Mouse (Mus musculus) urinary bladder, postnatal 14 days (tissue): ENCODE measurements around the gene Sbsn.

Experiments
- DNase-seq: peaks from one replicate; pipeline ENCODE4 v3.0.0; 2021; ENCODE audit warnings: low spot score

The Sbsn gene

GRCm38 (mm10) chr7:30757001-30757400 is 5.7 kb downstream of the Sbsn start:
- DNase-seq: no peak

- DNase-seq: peak; percentile 41
These were observed 7.6 kb downstream of the Sbsn start for GRCm38 (mm10) chr7:30758853-30759252.

- DNase-seq: no peak
These were observed 10.6 kb downstream of the Sbsn start for GRCm38 (mm10) chr7:30761769-30762352.

- no peak for DNase-seq
These were observed 12.2 kb downstream of the Sbsn start, which contains the start of gene Dmkn for GRCm38 (mm10) chr7:30763456-30763855. Gene Dmkn (plus strand): TSS chr7:30763756.

- no peak for DNase-seq
These were observed 13.9 kb downstream of the Sbsn start for GRCm38 (mm10) chr7:30765173-30765572.

- DNase-seq: no peak
These were observed 15.1 kb downstream of the Sbsn start for GRCm38 (mm10) chr7:30766408-30766807.

GRCm38 (mm10) chr7:30769236-30769635 is 18.0 kb downstream of the Sbsn start:
- DNase-seq: peak; percentile 60

- peak; percentile 30 for DNase-seq
These were observed 24.8 kb downstream of the Sbsn start for GRCm38 (mm10) chr7:30776104-30776503.

GRCm38 (mm10) chr7:30777081-30777579 is 25.9 kb downstream of the Sbsn start:
- no peak for DNase-seq

GRCm38 (mm10) chr7:30777911-30778310 is 26.6 kb downstream of the Sbsn start:
- DNase-seq: no peak

- no peak for DNase-seq
These were observed 30.5 kb downstream of the Sbsn start for GRCm38 (mm10) chr7:30781792-30782191.

- no peak for DNase-seq
These were observed 31.4 kb downstream of the Sbsn start for GRCm38 (mm10) chr7:30782658-30783057.

- no peak for DNase-seq
These were observed 33.9 kb downstream of the Sbsn start for GRCm38 (mm10) chr7:30785154-30785553.

- DNase-seq: no peak
These were observed 34.7 kb downstream of the Sbsn start for GRCm38 (mm10) chr7:30785721-30786546.

- DNase-seq: no peak
These were observed 36.2 kb downstream of the Sbsn start, which contains the start of gene Krtdap for GRCm38 (mm10) chr7:30787377-30788022. Gene Krtdap (plus strand): TSS chr7:30787896.

- no peak for DNase-seq
These were observed 38.9 kb downstream of the Sbsn start for GRCm38 (mm10) chr7:30790141-30790540.

- no peak for DNase-seq
These were observed 40.6 kb downstream of the Sbsn start for GRCm38 (mm10) chr7:30791921-30792320.

GRCm38 (mm10) chr7:30794921-30795320 is 43.6 kb downstream of the Sbsn start:
- no peak for DNase-seq

GRCm38 (mm10) chr7:30796790-30797189 is 45.5 kb downstream of the Sbsn start:
- DNase-seq: no peak

- no peak for DNase-seq
These were observed 49.4 kb downstream of the Sbsn start for GRCm38 (mm10) chr7:30800653-30801052.

GRCm38 (mm10) chr7:30803256-30803655 is 52.0 kb downstream of the Sbsn start:
- no peak for DNase-seq

- DNase-seq: no peak
These were observed 52.9 kb downstream of the Sbsn start for GRCm38 (mm10) chr7:30804026-30804715.
